In the genomic region with DNA sequence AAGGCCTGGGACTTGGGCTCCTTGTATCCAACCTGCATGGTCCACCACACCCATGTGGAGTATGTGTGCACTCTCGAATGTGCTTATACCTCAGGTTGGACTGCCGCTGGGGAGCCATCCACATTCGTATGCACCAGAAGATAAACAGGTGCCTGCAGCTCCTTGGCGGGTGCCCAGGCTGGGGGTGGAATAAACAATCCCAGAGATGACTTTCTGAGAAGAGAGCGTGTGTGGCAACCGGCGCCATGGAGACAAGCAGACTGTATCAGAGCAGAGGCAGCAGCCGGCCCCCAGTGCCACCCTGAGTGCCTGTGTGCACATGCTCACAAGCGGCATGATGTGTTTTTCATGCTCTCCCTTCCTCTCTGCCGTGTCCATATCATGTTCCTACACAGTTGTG, we compare ENCODE assay signal across 11 mouse cellular contexts. TPM values are rescaled to one million over a fixed set of nuclear protein-coding genes. Genes with fewer than 3 reads are reported as not detected.
A peak's percentile ranks its signal among the peaks of the same experiment; 100 is the strongest.
DNase-seq lines count a peak whose midpoint lies in the region.
"Had no signal": no experiment of that assay in that cellular context is flagged by ENCODE, and none has a peak within 500 bp of the region (broad histone marks: within the 10 kb centered on the region; RNA-seq: fewer than 3 reads in every experiment).

No protein-coding gene starts in this region.

- peak; percentile 56 for DNase-seq in MN1 (ENCODE audit: low spot score)
- peak; percentile 81 for DNase-seq in cerebellum, adult 9-10 months
- DNase-seq in layer of hippocampus, adult 18-20 months (ENCODE audit: low spot score in 2 of 2): peak; percentile 92 to 97
- peak; percentile 87 to 96 for DNase-seq in left cerebral cortex, postnatal 14 days (ENCODE audit: low spot score in 2 of 2)
- no peak for DNase-seq in kidney, postnatal 4 days
- no peak for DNase-seq in heart, adult 9 months (ENCODE audit: low spot score in 2 of 2)
- DNase-seq in B cell, adult 2 months: no peak
- no peak for DNase-seq in kidney, adult 18-20 months
- DNase-seq: gastrocnemius, postnatal 36 days; heart, postnatal 10 days; lung, embryonic 14.5 days had no signal

- intact Hi-C loops in left cerebral cortex, postnatal 14 days (cut with DNase I): no loop called here

RNA-seq across cellular contexts. Expression of gene Gprin1, which starts 3.0 kb away (rescaled TPM):
- 100 to 1,000 TPM; 146 to 150 TPM for total RNA-seq in layer of hippocampus, adult 18-20 months (2021)
- 100 to 1,000 TPM; 151 to 168 TPM for total RNA-seq in left cerebral cortex, postnatal 14 days (2021)
- total RNA-seq: gastrocnemius, postnatal 36 days had no signal

RNA-seq across cellular contexts. Expression of gene Sncb, which starts 13.7 kb away (rescaled TPM):
- 100 to 1,000 TPM; 687 to 705 TPM for total RNA-seq in layer of hippocampus, adult 18-20 months (2021)
- total RNA-seq in left cerebral cortex, postnatal 14 days (2021): 100 to 1,000 TPM; 873 to 922 TPM
- total RNA-seq: gastrocnemius, postnatal 36 days; heart, postnatal 10 days had no signal

RNA-seq across cellular contexts. Expression of gene Eif4e1b, which starts 31.1 kb away (rescaled TPM):
- not detected for total RNA-seq in layer of hippocampus, adult 18-20 months (2021)
- not detected for total RNA-seq in left cerebral cortex, postnatal 14 days (2021)
- total RNA-seq: gastrocnemius, postnatal 36 days; heart, postnatal 10 days had no signal

RNA-seq across cellular contexts. Expression of gene Tspan17, which starts 36.5 kb away (rescaled TPM):
- 10 to 100 TPM; 75.8 to 78.0 TPM for total RNA-seq in layer of hippocampus, adult 18-20 months (2021)
- 10 to 100 TPM; 58.2 to 63.1 TPM for total RNA-seq in left cerebral cortex, postnatal 14 days (2021)

RNA-seq across cellular contexts. Expression of gene Cdhr2, which starts 51.4 kb away (rescaled TPM):
- under 1 TPM; 0.20 to 0.22 TPM for total RNA-seq in layer of hippocampus, adult 18-20 months (2021)
- total RNA-seq in left cerebral cortex, postnatal 14 days (2021): under 1 TPM; 0.24 to 0.36 TPM
- total RNA-seq: gastrocnemius, postnatal 36 days; heart, postnatal 10 days had no signal

Comparison
In these comparisons a context has a peak if more than half of its experiments do, and no peak if none do; other contexts are left out.
1. DNase-seq: peak in MN1 (single experiment), cerebellum, adult 9-10 months (single experiment), layer of hippocampus, adult 18-20 months (2 of 2) and left cerebral cortex, postnatal 14 days (2 of 2); none in kidney, postnatal 4 days (0 of 2), heart, adult 9 months (0 of 2), B cell, adult 2 months (0 of 2) and kidney, adult 18-20 months (single experiment).